Mouse (Mus musculus) heart, postnatal 0 days (tissue): ENCODE results near the gene Scarf2. TPM values are rescaled to one million over a fixed set of nuclear protein-coding genes. Genes with fewer than 3 reads are reported as not detected.

Experiments
- ATAC-seq: fragments of 200-750 bp; cut with Nextera tagmentation; 2 replicates; pipeline ENCODE4 v1.8.0; 2017; ENCODE audit warnings: low read depth, moderate number of reproducible peaks, moderate library complexity; ENCODE audit not compliant: insufficient read depth
- DNase-seq: peaks from one replicate; pipeline ENCODE4 v3.0.0-alpha.2; 2016; ENCODE audit warnings: low spot score
- H3K27ac ChIP-seq: fragments of 300-500 bp; sonication (generic); 2 replicates; pipeline ENCODE4 v1.5.1; 2014; ENCODE audit warnings: low read depth, mild to moderate bottlenecking
- H3K27me3 ChIP-seq: fragments of 300-500 bp; sonication (generic); 2 replicates; pipeline ENCODE4 v1.6.1; 2014; ENCODE audit warnings: low read length, mixed read lengths; ENCODE audit not compliant: control insufficient read depth, insufficient read depth
- H3K36me3 ChIP-seq: fragments of 300-500 bp; sonication (generic); replicated peaks from 2 replicates; pipeline ENCODE4 v1.6.1; 2014; ENCODE audit warnings: low read length, mixed read lengths; ENCODE audit not compliant: control insufficient read depth, insufficient read depth
- H3K4me1 ChIP-seq: fragments of 300-500 bp; sonication (generic); 2 replicates; pipeline ENCODE4 v1.6.1; 2014; ENCODE audit warnings: antibody characterized with exemption; ENCODE audit not compliant: control insufficient read depth, insufficient read depth
- H3K4me2 ChIP-seq: fragments of 300-500 bp; sonication (generic); 2 replicates; pipeline ENCODE4 v1.6.1; 2014; ENCODE audit warnings: low read depth, mild to moderate bottlenecking, low read length, moderate library complexity
- H3K4me3 ChIP-seq: fragments of 300-500 bp; sonication (generic); 2 replicates; pipeline ENCODE4 v1.5.1; 2014; ENCODE audit warnings: low read depth, low read length
- H3K9ac ChIP-seq: fragments of 300-500 bp; sonication (generic); replicated peaks from 2 replicates; pipeline ENCODE4 v1.6.1; 2014; ENCODE audit warnings: low read depth, low read length, mixed read lengths
- H3K9me3 ChIP-seq: fragments of 300-500 bp; sonication (generic); replicated peaks from 2 replicates; pipeline ENCODE4 v1.6.1; 2016; ENCODE audit warnings: low read length; ENCODE audit not compliant: control insufficient read depth
- CTCF ChIP-seq: IDR thresholded peaks from 2 replicates; pipeline ENCODE4 v1.5.1; 2016; ENCODE audit warnings: antibody characterized with exemption, control low read depth, low read depth
- EP300 ChIP-seq: IDR thresholded peaks from 2 replicates; pipeline ENCODE4 v1.6.1; 2016; ENCODE audit warnings: antibody characterized with exemption, low read depth
- WGBS: fragments of 180-500 bp; shearing (Covaris S2); extraction: QIAGEN DNeasy Blood & Tissue Kit; methylation state at CpG from one replicate; pipeline ENCODE4 v1.1.7; 2014; 5-methylcytosine and 5-hydroxymethylcytosine counted together
- polyA plus RNA-seq: library from polyadenylated mRNA; unstranded; fragments of >200 nt; fragmentation: Nextera tagmentation; extraction: Ambion mirVana; gene quantifications from 2 replicates; pipeline ENCODE4 v1.2.1, GENCODE M21; 2015
- total RNA-seq: library from RNA; depleted of rRNA; stranded (reverse); fragments of >200 nt; gene quantifications from 2 replicates; pipeline ENCODE4 v1.2.3, GENCODE M21; 2014; ENCODE audit warnings: low replicate concordance

Gene Scarf2
- total and polyA plus RNA-seq, 2 experiments from 2014 or later: 2.6 to 25.4 TPM

- H3K27ac ChIP-seq: no peak overlapping the region
- no peak overlapping the region for H3K9ac ChIP-seq
- no peaks in the 10 kb centered on the region for H3K9me3 ChIP-seq
- no peak overlapping the region for H3K4me3 ChIP-seq
- H3K4me2 ChIP-seq: no peak overlapping the region
- ATAC-seq (no peak), DNase-seq (no peak)
- TF ChIP-seq EP300 (no peak), CTCF (no peak)
- WGBS: 42% methylated on average over 4 of the region's 4 CpGs
- no peaks in the 10 kb centered on the region for H3K36me3 ChIP-seq
- H3K4me1 ChIP-seq: peaks cover 7% of the 10 kb centered on the region; the same call in 1 of the 2 replicates
- peaks cover 14% of the 10 kb centered on the region; the same call in 1 of the 2 replicates for H3K27me3 ChIP-seq
Observed at GRCm38 (mm10) chr16:17813173-17813572, 16.1 kb downstream of the Scarf2 start.

- H3K4me1 ChIP-seq: peaks cover 7% of the 10 kb centered on the region; the same call in 1 of the 2 replicates
- H3K9ac ChIP-seq: no peak overlapping the region
- peak overlapping the region; percentile 73 for H3K4me2 ChIP-seq
- 0 out of 2 replicates have a peak, but pooled peaks cover 10% of the 10 kb centered on the region for H3K27me3 ChIP-seq
- WGBS: 3% methylated on average over 60 of the region's 63 CpGs
- ATAC-seq: peak; percentile 68
- no peaks in the 10 kb centered on the region for H3K36me3 ChIP-seq
- no peak overlapping the region for H3K27ac ChIP-seq
- H3K4me3 ChIP-seq: peak overlapping the region; percentile 46
- peak; percentile 79 for TF ChIP-seq CTCF
- TF ChIP-seq EP300: no peak
- no peak for DNase-seq
- H3K9me3 ChIP-seq: no peaks in the 10 kb centered on the region
Observed at GRCm38 (mm10) chr16:17815411-17816402, 18.6 kb downstream of the Scarf2 start.

GRCm38 (mm10) chr16:17816528-17816927 lies 19.4 kb downstream of the Scarf2 start:
- 76% methylated on average over 8 of the region's 8 CpGs for WGBS
- Histone ChIP-seq H3K27me3 (0 out of 2 replicates have a peak, but pooled peaks cover 10% of the 10 kb centered on the region), H3K9me3 (no peaks in the 10 kb centered on the region), H3K4me1 (peaks cover 7% of the 10 kb centered on the region; the same call in 1 of the 2 replicates), H3K27ac (no peak overlapping the region), H3K4me2 (no peak overlapping the region), H3K36me3 (no peaks in the 10 kb centered on the region), H3K4me3 (no peak overlapping the region), H3K9ac (no peak overlapping the region)
- DNase-seq (no peak), ATAC-seq (no peak)
- TF ChIP-seq EP300 (no peak), CTCF (no peak)

GRCm38 (mm10) chr16:17826500-17826899 lies 29.4 kb downstream of the Scarf2 start:
- H3K9ac ChIP-seq: no peak overlapping the region
- DNase-seq (no peak), ATAC-seq (no peak)
- no peak overlapping the region for H3K4me3 ChIP-seq
- TF ChIP-seq CTCF (no peak), EP300 (no peak)
- no peaks in the 10 kb centered on the region for H3K4me1 ChIP-seq
- H3K36me3 ChIP-seq: no peaks in the 10 kb centered on the region
- H3K9me3 ChIP-seq: no peaks in the 10 kb centered on the region
- H3K27ac ChIP-seq: no peak overlapping the region
- H3K4me2 ChIP-seq: no peak overlapping the region
- peaks cover 16% of the 10 kb centered on the region for H3K27me3 ChIP-seq
- WGBS: 69% methylated on average over 2 of the region's 2 CpGs

- ATAC-seq (no peak), DNase-seq (no peak)
- Histone ChIP-seq H3K36me3 (no peaks in the 10 kb centered on the region), H3K27me3 (peaks cover 34% of the 10 kb centered on the region), H3K9me3 (no peaks in the 10 kb centered on the region), H3K4me2 (no peak overlapping the region), H3K4me3 (no peak overlapping the region), H3K9ac (no peak overlapping the region), H3K27ac (no peak overlapping the region), H3K4me1 (peaks cover 2% of the 10 kb centered on the region; the same call in 1 of the 2 replicates)
- 71% methylated on average over 2 of the region's 2 CpGs for WGBS
- TF ChIP-seq CTCF (no peak), EP300 (no peak)
Observed at GRCm38 (mm10) chr16:17828229-17828628, 31.1 kb downstream of the Scarf2 start.
